Mouse (Mus musculus): ENCODE measurements at regions not wholly inside any gene's neighbourhood (a gene's known extent, or its start where the extent isn't known, plus 50 kb on each side); places are given as distances from the start of the nearest gene placed in this dataset.

DNA sequence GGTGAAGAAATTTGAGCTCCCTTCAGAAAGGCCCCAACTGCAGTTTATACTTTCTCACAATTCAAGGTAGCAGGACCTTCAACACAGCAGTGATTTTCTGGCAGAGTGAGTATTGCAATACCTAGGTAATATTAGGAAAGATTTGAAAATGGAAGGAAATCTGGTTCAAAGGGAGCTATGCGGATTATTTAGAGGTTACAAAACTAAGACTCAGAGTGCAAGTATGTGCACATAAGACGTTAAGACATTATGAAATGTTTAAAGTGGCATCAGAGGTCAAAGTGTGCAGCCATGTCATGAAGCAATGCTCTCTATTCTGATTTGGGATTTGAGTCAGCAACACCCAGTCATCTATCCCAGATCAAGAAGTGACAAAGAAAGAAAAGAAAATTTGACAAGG is 164.6 kb downstream of the Ptn start:
- no peak for DNase-seq (ENCODE audit: low spot score)

DNA sequence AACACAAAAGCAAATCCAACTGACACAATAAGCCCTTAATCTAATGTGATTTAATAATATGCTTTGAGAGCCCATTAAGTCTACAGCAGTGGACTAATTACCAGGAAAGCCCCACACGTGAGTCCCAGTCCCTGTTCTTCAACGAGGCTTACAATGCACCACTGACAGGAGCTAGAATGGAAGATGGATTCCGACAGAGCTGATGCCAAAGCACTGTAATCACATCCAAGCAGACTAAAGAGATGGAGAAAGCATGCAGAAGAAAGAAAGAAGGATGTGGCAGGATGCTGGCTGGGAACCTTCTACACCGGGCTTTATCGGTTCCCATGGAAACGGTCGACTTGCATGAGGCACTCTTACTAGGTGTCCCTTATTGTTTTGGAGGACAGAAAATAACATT is 165.1 kb downstream of the Ptn start:
- no peak for DNase-seq (ENCODE audit: low spot score)

DNA sequence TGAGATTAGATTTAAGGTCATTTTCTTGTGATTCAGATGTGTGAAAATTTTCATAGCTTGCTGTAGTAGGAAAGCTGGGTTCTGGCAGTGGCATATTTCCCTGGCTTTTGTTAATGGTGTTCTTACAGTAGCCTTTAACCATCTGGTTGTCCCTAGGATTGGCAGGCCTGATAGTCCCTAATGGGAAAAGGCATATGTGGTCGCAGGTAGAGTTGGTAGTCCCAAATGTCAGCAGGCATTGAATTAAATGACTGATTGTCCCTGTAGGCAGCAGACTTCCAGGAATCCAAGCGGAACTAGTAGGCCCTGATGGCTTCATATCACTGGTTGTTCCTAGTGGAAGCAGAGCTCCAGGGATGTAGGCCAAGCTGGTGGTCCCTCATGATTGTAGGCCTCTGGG is 173.0 kb downstream of the Ptn start:
- DNase-seq (ENCODE audit: low spot score) = no peak

DNA sequence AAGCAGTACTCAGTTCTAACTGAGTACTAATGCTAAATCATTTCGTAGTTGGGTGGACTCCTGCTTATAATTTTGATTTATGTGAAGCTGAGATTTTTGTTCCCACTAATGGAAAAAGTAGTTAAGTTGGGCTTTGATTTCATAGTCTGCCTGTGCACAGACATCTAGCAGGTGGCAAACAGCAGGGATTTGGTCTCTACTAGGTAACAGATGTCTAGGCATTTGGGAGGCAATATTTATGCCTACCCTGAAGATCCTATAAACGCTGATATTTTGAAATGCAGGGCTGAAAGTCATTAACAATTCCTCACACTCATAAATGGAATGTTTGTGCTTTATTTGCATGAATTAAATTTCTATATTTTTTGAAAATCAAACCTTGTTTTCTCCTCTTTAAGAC is 182.4 kb downstream of the Ptn start:
- no peak for DNase-seq (ENCODE audit: low spot score)

DNA sequence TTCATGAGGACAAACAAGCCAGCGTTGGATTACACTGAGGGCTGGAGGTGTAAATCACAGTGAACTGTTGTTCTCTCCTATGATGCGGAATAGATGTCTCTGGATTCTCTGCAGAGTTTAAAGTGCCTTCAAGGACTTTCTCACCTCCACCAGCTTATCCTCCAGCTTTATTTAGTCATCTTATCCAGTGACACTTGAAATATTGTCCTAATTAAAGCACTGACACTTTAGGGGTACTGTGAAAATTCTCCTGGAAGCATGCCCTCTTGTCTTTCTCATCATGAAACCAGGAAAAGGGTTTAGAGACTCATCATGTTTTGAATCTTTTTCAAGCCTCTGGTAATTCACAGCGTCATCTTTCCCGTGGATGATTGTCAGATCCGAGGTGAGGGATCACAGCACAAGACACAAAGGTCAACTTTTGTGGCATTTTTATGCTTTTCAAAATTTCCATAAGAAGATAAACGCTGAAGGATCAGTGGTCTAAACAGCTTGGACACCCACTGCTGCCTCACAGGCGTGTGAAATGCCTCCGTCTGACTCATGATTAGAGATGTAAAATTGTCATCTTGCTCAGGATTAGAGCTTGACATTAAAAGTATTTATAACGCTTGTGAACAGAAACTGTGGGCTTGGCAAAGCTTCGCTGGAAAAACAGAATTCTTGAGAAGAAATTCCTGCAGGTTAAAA is 201.6 kb downstream of the Ptn start:
- no peak for DNase-seq (ENCODE audit: low spot score)

DNA sequence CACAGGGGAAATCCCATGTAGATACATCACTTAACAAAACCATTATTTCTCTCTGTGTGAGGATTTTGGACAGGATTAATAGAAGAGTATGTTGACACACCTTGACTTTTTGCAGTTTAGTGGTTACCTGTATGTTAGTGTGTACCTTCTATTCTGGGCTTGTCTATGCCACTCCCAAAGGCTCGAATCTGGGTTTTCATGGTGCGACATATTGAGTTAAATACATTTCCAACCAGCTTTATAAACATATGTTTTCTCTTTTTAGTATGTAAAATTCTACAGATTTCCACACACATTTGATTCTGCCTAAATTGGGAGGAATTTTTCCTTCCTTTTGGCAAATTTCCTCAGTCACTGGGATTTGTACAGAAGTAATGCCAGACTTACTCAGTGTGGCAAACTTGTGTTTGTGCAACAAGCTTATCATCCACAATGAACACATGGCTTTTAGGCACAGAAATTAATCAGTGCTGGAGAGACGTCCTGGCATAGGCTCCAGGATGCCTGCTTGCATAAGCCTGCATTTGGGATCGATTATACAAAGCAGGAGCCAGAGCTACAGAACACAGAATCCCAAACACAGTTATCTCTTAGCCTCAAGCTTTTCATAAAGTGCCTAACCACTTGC is 204.3 kb downstream of the Ptn start:
- no peak for DNase-seq (ENCODE audit: low spot score)

DNA sequence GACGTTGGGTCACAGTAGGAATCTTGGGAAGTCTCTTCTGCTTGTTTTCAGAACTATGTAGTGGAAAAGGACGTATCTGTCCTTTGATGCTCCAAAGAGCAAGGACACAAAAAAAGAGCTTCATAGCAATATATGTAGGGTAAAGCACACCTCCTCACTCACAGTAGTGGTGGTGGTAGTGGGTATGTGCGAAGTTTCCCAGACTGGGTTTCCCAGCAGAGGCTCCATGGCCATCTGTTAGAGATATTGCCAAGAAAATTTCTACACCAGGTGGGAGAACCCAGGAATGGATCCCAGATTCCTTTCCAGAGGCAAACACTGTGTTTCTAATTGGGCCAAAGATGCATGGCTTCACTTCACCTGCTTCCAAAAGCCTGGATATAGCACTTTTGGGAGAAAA is 205.2 kb downstream of the Ptn start:
- DNase-seq (ENCODE audit: low spot score) = no peak

DNA sequence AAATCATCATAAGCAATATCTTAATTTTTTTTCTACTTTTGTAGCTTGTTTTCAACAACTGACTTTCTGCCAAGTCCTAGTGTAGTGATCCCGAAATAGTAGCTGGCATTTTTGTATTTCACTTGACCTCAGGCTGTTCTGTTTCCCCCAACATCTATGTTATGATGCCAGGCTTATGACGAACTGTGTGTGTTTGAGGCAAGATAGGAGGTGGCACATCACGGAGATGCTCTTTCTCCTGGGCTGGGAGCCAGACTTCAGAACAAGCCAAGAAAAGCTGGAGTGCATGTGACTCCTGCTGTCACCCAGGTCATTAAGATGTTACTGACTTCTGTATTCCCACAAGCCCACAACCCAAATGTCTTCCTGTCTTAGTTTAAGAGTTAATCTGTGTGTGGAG is 208.7 kb downstream of the Chrm2 start:
- DNase-seq (ENCODE audit: low spot score) = peak; percentile 32

DNA sequence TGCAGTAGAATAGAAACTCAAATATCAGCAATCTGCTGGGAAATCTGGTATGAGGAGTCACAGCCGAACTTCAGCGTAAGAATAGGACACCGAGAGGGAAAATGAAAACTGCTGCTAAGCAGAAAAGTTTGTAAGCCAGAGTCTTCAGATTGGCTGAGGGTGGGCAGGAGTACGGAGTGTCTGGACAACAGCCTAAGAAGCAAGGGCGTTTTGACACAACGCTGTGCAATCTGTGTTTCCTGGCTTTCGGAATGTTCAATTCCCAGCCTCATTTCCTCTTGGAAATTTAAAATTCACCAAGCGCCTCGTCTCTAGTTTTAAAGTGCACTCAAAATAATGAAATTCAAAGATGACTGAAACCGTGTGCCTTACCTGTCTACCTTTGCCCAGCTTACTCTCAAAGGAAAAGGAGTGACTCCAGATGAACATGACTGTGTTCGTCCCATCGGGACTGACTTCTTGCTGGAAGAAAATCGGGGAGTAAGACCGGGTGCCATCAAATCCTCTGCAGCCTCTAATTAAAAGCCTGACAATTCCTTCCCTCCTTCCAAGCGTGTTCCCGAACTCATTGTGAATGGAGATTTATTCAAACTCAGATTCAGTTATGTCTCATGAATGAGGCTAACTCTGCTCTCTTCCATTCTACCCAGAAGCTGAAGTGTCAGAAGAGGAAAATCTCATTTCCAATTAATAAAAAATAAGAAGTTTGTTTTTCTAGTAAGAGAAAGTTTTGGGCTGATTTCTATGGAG is 203.2 kb downstream of the Chrm2 start:
- no peak for DNase-seq (ENCODE audit: low spot score)

DNA sequence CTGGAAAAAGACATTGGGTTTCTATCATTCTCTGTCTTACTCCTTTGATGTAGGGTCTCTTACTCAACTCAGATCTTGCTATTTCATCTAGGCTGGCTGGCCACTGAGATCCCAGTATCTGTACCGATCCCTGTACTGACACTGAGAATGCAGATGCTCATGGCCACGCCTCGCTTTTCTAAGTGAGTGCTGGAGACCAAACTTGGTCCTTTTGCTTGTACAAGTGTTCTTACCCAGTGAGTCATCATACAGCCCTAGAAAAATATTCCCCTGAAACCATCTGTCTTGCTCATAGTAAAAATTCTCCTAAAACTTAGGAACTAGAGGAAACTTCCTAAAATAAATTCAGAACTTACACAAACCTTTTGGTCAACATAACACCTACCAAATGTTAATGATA is 193.2 kb downstream of the Chrm2 start:
- no peak for DNase-seq (ENCODE audit: low spot score)
